Mouse (Mus musculus): Measurements from ENCODE around the gene Tssk4.

Gene Tssk4

DNA sequence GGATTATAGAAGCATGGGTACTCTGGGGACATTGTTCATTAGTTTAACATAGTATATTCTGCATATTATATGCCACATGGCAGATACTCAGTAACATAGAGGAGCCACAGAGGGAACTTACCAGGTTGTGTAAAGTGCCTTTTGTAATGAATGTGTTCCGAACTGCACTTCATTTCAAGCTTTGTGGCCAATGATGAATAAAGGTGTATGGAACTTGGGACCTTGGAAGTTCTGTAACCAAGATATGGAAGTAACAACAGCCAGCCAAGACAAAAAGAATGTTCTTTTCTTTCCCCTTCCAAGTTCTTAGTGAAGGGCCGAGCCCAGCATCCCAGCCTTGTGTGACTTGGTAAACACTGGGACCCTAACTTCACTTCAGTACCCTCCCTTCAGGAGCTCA, at the start of gene Tssk4:
Gene Tssk4, plus strand, starts transcription at position 301 of the 400 bp plus-strand sequence.
- DNase-seq (ENCODE audit: low spot score) = no peak

DNA sequence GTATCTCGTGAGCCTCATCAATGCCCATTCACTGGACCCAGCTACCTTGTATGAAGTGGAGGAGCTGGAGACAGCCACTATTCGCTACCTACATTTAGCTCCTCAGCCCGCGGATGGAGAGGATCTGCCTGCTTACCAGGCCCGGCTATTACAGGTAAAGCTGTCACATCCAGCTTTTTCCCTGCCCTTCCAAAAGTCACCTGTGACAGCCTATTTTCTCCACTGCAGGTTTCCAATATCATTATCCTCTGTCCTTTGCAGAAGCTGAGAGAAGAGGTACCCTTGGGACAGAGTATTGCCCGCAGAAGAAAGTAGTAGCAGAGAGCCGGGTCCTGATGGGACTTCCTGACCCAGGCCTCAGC, 46.7 kb upstream of the Tssk4 start, which contains the start of gene Irf9:
Gene Irf9, plus strand, starts transcription at position 301 of the 362 bp plus-strand sequence.
- no peak for DNase-seq (ENCODE audit: low spot score)

DNA sequence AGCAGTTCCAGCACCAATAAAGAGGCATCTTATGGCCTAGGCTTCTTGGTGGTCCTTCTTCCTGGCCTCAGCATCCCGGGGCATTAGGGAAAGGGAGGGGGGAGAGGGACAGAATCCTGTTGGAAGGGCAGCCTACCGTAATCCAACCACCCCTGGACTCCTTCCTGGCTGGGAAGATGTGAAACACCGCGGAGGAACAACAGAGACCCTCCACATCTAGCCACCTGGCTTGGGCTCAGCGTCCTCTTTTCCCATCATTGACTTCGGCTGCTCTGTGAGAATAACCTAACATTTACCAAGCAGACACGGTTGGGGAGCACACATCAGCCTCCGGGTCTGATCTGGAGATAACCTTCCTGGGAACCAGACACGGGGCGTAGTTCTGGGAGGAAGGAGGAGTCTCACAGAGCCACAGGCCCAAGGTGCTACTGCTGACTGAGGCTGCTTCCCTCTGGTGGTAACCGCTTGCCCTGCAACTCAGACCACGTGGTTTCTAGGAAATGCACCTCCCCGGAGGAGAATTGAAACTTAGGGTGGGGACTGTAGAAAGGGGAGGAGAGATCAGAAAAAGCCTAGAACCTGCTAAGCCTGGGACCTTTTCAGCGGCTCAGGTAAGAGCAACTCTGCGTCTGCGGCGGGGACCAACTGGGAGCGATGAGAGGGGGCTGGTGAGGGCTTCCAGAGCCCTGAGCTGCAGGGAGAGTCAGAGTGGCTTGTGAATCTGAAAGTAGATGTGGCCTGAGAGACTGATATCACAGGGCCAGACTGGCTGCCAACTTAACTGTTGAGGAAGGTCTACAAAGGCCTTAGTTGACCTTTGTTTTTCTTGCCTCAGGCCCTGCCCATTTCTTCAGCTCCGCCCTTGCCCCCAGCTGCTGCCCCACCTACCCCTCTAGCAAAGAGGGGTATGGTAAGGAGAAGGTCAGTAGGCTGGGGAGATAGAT, 46.1 kb upstream of the Tssk4 start:
- DNase-seq (ENCODE audit: low spot score) = peak; percentile 87

DNA sequence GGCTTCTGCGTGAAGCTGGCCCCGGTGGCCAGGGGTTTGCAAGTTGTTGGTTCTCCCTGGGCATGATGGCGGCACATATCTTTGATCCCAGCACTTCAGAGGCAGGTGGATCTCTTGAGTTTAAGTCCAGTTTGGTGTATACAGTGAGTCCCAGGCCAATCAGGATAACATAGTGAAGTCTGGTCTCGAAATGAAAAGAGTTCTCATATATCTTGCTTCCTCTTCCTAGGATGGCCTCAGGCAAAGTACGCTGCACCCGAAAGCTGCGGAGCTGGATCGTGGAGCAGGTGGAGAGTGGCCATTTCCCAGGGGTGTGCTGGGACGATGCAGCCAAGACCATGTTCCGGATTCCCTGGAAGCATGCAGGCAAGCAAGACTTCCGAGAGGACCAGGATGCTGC, 45.2 kb upstream of the Tssk4 start:
- DNase-seq (ENCODE audit: low spot score) = no peak

DNA sequence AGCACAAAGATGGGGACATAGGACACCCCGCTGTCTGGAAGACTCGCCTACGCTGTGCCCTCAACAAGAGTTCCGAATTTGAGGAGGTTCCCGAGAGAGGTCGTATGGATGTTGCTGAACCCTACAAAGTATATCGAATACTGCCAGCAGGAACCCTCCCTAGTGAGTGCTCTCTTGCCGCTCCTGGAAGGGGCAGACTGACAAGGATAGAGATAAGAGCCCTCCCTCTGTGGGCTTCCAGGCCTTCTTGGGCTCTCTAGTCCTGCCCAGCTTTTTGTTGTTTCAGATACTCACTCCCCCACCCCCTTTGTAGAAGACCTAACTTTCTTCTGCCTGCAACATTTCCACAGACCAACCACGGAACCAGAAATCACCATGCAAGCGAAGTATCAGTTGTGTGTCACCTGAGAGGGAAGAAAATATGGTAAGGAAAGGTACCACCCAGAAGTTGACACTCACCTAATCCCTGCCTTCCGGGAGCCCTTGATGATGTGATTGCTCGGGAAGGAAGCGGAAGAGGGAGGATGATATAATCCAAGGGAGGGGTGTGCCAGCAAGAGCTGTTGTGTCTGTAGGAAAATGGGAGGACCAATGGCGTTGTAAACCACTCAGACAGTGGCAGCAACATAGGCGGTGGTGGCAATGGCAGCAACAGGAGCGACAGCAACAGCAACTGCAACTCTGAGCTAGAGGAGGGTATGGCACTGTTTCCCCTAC, 44.1 kb upstream of the Tssk4 start:
- DNase-seq (ENCODE audit: low spot score) = no peak

DNA sequence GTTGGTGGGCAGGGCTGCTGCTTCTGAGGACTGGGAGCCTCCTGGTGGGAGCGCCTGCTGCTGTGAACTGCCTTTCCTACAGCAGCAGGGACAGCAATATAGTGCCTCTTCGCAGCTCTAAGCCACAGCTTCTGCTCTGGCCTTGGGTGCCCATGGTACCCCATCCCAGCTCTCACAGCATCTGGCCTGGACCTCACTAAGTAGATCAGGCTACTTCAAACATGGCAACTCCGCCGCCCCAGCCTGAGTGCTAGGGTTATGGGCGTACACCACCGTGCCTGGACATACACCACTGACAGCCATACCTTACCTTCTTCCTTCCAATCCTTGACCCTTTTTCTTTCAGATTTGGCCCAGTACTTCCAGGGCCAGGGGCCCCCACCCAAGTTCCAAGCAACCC, 41.6 kb upstream of the Tssk4 start:
- no peak for DNase-seq (ENCODE audit: low spot score)

DNA sequence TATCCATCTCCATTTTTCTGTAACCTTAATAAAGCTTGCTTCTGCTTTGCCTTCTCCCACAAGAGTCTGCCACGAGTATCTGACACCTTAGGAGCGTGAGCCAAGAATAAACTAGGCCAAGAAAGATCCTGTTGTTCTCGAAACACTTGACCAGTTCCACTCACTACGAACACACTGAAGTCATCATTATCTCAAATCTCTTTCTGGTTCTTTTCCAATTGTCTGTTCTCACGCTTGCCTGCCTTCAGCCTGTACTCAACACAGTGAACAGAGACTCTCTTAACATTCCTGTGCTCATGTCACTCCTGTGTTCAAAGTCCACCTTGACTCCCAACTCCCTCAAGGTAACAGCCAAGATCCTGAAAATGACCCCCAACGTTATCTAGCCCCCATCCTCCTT, 36.6 kb upstream of the Tssk4 start:
- DNase-seq (ENCODE audit: low spot score) = no peak

DNA sequence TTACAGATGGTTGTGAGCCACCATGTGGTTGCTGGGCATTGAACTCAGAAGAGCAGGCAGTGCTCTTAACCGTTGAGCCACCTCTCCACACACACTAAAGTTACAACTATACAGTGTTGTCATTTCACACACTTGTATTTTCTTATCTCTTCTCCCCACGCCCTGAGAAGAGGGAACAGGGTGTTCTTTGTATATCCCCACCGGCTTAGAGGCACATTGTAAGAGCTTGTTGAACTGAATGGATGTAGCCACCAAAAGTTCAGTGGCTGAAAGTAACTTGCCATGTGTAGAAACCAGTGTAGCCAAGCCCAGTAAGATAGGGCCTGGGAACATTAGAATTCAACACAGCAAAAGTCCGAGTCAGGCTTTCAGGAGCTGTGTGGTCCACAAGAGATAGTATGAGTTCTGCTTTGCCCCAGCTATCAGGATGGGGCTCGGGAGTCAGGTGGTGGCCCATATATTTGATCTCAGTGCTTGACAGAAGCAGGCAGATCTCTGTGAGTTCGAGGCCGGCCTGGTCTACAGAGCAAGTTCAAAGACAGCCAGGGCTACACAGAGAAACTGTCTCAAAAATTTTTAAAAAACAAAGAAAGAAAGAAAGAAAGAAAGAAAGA, 35.3 kb upstream of the Tssk4 start:
- no peak for DNase-seq (ENCODE audit: low spot score)

DNA sequence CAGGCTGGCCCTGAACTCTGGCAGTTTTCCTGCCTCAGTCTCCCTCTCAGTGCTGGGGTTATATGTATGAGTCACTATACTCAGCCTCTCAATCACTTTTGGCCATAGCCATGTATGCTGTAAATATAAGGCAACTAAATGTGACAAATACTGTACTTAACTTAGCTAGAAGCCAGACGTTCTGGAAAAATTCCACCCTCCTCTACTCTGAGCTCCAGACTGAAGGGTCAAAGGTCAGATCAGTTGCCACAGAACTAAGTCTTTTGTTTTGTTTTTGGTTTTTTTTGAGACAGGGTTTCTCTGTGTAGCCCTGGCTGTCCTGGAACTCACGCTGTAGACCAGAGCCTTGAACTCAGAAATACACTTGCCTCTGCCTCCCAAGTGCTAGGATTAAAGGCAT, 34.1 kb upstream of the Tssk4 start:
- DNase-seq (ENCODE audit: low spot score) = no peak

DNA sequence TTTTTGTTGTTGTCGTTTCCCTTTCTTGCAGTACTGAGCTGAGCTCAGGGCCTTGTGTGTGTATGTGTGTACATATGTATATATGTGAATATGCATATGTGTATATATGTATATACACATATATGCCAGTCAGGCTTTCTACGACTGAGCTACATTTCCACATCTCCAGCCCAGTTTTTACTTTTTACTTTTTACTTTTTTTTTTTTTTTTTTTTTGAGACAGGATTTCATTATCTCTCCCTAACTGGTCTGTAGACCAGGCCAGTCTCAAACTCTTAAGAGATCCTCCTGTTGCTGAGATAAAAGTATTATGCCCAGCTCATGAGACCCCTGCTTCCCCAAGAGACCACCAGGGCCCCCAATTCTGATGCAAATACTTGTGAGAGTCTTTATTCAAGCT, 33.1 kb upstream of the Tssk4 start:
- no peak for DNase-seq (ENCODE audit: low spot score)

DNA sequence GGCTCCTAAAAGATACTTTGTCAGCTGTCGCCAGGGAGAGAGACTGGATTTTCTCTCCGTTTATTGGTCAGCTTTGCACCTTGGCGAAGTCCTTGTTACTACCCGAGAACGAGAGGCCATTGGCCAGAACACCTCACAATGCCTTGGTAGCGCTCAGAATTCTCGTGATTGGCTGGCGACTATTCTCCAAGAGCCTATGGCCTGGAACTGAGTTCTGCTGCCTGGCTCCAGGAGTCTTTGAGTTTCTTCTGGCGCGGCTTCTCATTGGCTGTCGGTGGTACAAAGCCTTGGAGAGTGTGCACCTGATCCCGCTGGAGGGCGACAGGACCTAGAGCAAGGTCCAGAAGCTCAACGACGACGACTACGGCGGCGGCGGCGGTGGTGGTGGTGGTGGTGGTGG, 32.2 kb upstream of the Tssk4 start, which contains the start of gene Rec8:
Gene Rec8, plus strand, starts transcription at position 216 of the 400 bp plus-strand sequence.
- peak; percentile 32 for DNase-seq (ENCODE audit: low spot score)

DNA sequence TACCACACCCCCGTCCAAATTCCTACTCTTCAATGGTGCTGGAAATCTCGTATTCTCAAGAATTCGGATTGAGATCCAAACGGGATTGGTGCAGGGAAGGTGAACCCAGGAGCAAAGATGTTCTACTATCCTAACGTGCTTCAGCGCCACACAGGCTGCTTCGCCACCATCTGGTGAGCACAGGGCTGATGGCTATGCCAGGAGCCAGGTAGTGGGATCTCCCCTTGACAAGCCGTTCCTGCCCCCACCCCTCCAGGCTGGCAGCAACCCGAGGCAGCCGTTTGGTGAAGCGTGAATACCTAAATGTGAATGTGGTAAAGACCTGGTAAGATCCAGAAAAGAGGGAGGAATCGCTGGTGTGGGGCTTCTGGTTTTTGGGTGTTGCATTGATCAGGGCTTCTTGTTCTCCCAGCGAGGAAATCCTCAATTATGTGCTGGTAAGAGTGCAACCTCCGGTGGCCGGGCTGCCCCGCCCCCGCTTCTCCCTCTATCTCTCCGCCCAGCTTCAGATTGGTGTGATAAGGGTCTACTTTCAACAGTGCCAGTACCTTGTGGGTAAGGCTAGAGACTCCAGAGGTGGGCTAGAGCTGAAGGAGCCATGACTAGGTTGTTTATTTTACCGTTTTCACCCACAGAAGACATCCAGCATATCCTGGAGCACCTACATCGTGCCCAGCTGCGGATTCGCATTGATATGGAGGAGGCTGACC, 31.3 kb upstream of the Tssk4 start:
- DNase-seq (ENCODE audit: low spot score) = no peak

DNA sequence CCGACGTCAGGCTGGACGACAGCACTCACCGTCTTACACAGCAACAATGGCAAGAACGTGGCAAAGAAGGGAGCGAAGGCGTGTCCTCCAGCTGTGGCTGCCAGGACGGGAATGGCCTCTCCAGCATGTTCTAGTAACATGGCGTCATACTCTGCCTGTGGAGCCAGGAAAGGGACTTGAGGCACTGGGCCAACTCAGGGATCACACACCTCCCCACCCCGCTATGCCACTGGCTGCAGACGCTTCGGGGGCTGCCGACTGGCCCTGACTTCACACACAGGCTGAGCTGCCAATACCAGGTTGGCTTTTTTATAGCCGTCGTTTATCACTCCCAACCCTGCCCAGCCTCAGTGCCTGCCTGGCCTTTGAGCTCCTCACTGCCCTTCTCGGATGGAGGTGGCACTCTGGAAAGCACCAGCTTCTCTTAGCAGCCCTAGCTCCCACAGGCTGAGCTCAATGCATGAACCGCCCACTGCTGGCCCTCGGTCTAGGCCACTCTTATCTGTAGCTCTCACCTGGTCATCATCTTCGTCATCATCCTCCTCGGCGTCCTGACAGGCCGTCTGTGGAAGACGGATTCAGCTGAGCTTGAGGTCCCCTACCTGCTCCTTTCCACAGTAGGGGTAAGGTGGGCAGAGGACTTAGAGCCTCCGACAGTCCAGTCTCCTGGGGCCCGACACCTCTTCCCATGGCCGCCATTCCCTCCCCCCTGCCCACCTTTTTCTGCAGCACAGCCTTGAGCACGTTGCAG, 21.7 kb upstream of the Tssk4 start:
- no peak for DNase-seq (ENCODE audit: low spot score)

DNA sequence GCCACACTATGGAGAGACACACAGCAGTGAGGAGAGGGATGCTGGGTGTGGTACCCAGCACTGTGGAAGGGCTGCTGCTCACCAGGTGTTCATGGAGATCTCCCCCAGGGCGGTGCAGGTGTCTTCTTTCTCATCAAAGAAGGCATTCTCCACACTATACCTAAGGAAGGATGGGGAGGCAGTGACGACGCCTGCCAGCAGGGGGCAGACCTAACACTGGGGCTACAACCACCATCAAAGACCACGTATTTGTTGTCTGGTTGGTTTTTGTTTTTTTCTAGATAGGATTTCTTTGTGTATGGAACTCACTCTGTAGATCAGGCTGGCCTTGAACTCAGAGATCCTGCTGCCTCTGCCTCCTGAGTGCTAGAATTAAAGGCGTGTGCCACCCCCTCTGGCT, 20.7 kb upstream of the Tssk4 start:
- DNase-seq (ENCODE audit: low spot score) = peak; percentile 32

DNA sequence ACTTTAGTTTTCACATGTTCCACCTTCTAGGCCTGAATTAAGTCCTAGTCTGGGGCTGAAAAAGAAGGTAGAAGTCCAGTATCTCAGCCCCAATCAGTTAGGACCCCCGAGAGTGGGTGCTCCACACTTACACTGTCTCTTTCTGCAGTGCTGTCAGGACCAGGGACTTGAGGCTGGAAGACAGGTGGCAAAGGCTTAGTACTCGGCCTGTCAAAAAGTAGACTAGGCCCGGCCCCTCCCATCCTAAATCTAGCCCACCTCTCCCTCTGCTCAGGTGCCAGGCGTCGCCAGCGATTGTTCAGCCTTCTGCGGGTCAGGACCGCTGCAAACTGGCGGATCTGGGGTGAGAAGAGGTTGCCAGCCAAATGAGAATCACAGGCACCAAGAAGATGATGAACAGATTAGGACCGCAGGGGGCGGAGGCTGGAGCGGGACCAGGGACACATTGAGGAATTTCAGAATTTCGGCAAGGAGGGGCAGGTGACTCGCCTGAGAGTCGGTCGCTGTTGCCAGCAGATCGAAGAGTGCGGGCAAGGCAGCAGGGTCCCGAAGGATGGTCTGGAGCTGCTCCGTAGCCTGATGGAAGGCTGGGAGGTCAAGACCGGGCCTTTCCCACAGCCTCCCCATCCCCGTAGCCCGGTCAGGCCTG, 15.0 kb upstream of the Tssk4 start:
- peak; percentile 37 for DNase-seq (ENCODE audit: low spot score)

DNA sequence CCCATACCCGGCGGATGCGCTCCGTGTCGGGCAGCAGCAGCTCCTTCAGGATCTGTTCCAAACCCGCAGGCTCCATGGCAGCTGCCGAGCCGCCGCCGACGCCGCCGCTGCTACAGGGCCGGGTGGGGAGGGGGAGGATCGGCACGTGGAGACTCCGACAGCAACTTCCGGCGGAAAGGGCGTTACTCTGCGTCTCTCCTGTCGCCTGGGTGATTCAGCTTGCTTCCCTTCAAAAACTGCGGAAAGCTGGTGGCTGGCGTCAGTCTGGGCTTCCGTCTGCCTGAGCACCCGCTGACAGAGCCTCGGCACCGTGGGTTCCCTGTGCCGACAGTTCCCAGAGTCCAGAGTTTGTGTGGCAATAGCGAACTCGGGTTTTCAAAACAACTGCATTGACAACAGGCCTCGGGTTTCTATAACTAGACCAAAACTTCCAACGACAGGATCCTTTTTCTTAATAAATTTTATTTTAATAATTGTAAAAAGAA, 14.4 kb upstream of the Tssk4 start, which contains the start of gene Ipo4:
Gene Ipo4, minus strand, starts transcription at position 435 of the 485 bp plus-strand sequence.
- DNase-seq (ENCODE audit: low spot score) = peak; percentile 82

DNA sequence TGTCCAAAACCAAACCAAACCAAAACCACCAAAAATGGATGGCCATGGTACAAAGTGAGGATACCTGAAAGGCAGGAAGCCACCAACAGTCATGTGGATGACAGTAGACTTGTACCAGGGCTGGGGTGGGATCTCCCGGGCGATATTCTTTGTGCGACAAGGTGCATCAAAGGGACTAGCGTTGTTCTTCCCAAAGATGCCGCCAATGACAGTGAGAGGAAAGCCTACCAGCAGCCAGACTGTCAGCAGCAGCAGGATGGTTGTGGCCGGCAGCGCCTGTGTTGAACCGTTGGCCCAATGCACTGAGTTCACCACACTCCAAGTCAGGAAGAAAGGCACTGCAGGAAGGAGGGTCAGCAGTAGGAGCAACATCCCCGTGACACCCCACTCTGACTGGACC, 12.2 kb upstream of the Tssk4 start, which contains the start of gene Gm49378:
Gene Gm49378, minus strand, starts transcription at position 101 of the 400 bp plus-strand sequence.
- no peak for DNase-seq (ENCODE audit: low spot score)

DNA sequence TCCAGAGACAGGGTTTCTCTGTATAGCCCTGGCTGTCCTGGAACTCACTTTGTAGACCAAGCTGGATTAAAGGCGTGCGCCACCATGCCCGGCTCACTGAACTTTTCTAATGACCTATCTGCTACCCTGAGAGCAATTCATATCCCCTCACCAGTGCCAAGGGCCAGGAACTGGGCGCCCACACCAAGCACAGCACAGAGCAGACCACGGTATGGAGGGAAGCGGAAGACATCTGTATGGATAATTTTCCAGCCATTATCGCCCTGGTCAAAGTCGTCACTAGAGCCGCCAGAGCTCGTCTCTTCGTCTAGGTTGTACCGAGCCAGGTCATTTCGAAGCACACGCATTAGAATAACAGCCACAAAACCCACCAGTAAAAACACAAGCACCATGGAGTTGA, 9.2 kb upstream of the Tssk4 start:
- DNase-seq (ENCODE audit: low spot score) = no peak

DNA sequence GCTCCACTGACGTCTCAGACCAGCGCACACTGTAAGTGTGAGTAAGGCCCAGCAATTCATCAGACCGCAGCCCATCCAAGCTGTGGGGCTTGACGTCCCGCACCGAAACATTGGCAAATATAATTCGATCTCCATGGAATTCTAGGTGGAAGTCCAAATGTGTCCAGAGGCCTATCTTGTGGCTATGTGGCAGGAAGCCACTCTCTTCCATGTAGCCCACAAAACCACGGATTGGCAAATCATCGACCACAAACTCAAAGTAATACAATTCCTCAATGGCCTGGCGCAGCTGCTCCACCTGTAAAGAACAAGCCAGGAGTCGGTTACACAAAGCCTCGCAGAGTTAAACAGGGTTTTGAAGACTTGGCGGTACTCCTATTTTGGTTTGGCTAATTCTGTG, 8.7 kb upstream of the Tssk4 start:
- no peak for DNase-seq (ENCODE audit: low spot score)

DNA sequence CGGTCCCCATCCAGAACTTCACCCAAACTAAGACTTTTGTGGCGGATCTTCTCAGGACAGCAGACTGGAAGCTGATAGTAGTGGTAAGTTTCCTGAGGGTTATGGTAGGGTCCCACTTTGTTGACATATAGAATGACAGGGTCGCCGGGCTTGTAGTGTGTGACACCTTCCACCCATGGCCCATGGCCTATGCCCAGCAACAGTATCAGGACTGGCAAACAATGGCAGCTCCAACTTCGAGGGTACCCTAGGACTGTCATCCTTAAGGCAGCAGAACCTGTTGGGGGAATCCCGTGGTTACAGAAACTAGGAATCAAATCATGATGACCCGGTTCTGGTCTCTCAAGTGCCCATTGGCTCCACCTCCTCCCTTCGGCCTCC, 7.3 kb upstream of the Tssk4 start:
- DNase-seq (ENCODE audit: low spot score) = no peak
